Mouse (Mus musculus): Measurements from ENCODE around the gene Wfikkn2. TPM values are rescaled to one million over a fixed set of nuclear protein-coding genes. Genes with fewer than 3 reads are reported as not detected.

The Wfikkn2 gene
- polyA plus RNA-seq, 1 experiment from 2014 or later: 2.9 TPM

DNA sequence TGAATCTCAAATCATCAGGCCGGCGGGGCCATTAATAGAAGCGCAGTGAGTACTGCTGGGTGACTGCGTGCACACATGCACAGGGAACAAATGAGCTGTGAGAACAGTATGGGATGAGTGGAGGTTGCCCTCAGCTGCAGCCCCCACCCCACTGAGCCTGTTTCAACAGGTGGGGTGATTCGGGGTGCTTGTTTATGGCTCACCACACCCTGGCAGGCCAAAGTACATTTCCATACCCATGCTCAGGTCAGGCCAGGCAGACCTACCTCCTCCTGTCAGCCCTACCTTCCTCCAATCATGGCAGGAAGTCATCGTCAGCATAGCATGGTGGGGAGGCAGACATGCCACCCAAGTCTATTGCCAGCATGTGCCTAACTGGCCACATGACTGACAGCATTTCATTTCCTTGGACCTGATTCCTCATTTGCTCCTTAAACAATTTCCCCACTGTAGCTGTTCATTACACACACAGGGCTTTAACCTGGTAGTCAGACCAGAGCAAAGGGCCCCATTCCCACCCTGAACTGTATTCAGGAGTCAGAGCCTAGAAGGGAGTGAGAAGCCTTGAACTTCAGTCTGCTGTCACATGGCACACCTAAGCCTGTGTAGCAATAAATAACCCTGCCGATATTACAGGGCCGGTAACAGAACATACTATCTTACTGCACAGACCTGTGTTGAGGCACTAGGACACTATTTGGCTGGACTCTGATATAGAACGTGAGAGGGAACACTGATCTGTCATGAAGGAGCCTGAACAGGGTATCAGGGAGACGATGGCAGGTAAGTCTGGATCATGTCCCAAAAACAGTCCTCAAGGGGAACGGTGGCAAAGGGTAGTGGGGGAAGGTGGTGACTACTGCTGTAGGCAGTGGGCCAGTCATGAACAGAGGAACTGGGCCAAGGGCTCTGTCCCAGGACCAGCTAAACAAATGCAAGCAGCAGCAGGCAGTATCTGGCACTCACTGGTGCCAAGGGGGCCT is 35.7 kb upstream of the Wfikkn2 start, which contains the start of gene Gm21885:
Gm21885 (plus strand) TSS at position 675 of the 983 bp plus-strand sequence.
- Histone ChIP-seq H3K36me3 (ENCODE audit: control insufficient read depth, insufficient read depth, low read length) (peaks cover 4% of the 10 kb centered on the region; the same call in 1 of the 2 replicates), H3K27ac (ENCODE audit: low read depth, low read length) (no peak within 1 kb of the TSS), H3K9ac (ENCODE audit: low read length) (no peak within 1 kb of the TSS), H3K4me1 (replicated peaks; ENCODE audit: control insufficient read depth, insufficient read depth, low read length) (peaks cover 6% of the 10 kb centered on the region; the same call in 1 of the 2 replicates), H3K9me3 (ENCODE audit: control insufficient read depth, low read length) (no peaks in the 10 kb centered on the region), H3K27me3 (ENCODE audit: control insufficient read depth, insufficient read depth, low read length) (no peaks in the 10 kb centered on the region), H3K4me3 (ENCODE audit: low read depth, low read length) (no peak within 1 kb of the TSS), H3K4me2 (ENCODE audit: low read depth, low read length, severe bottlenecking) (no peak within 1 kb of the TSS)
- DNase-seq (ENCODE audit: low spot score): peak; percentile 50
- 89% methylated on average over 11 of the region's 11 CpGs for WGBS
- ATAC-seq (replicated peaks; ENCODE audit: low FRiP score): no peak

DNA sequence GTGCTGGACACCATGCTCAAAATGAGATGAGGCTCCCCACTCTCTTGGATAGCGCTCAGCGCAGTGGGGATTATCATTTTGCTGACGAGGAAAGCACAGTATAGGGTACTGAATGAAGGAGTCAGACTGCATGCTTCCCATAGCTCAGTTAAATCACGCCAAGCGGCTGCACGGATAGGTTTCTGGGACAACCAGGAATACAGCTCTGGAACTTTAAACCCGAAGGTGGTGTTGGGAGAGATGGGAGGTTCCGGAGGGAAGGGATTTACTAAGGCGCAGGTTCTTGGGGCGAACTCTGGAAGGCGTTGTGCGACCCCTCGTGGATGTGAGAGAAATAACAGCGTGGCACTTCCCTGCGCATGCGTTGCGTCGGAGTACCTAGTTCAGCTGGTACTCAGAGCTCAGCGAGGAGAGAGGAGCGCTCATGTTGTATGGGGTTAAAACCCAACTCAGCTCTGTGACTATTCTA is 31.1 kb upstream of the Wfikkn2 start:
- 8% methylated on average over 20 of the region's 20 CpGs for WGBS
- Histone ChIP-seq H3K36me3 (ENCODE audit: control insufficient read depth, insufficient read depth, low read length) (no peaks in the 10 kb centered on the region), H3K4me3 (ENCODE audit: low read depth, low read length) (peak overlapping the region; percentile 21), H3K27ac (ENCODE audit: low read depth, low read length) (no peak overlapping the region), H3K4me1 (replicated peaks; ENCODE audit: control insufficient read depth, insufficient read depth, low read length) (peaks cover 6% of the 10 kb centered on the region; the same call in 1 of the 2 replicates), H3K9ac (ENCODE audit: low read length) (peak overlapping the region; percentile 48), H3K4me2 (ENCODE audit: low read depth, low read length, severe bottlenecking) (peak overlapping the region; percentile 51), H3K9me3 (ENCODE audit: control insufficient read depth, low read length) (no peaks in the 10 kb centered on the region), H3K27me3 (ENCODE audit: control insufficient read depth, insufficient read depth, low read length) (no peaks in the 10 kb centered on the region)
- DNase-seq (ENCODE audit: low spot score) (peak; percentile 94), ATAC-seq (replicated peaks; ENCODE audit: low FRiP score) (peak; percentile 74)

DNA sequence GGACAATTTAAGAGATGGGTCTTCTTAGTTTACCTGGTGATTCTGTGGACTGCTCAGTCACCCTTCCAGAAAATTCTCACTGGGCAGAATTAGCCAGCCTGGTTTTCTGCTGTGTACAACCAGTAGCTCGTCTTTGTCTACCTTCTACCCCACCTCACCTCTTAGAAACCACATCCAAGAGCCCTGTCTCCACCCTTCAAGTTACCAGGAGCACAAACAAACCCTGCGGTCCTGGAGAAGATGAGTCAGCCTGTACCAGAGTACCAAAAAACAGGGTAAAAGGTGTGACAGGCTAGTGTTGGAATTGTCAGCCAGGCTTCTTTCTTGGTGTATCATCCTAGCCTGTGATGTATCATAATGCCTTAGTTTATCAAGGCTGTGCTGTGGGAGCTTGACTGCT is 29.9 kb upstream of the Wfikkn2 start:
- no peaks in the 10 kb centered on the region for H3K9me3 ChIP-seq (ENCODE audit: control insufficient read depth, low read length)
- DNase-seq (ENCODE audit: low spot score) (peak; percentile 15), ATAC-seq (replicated peaks; ENCODE audit: low FRiP score) (no peak)
- H3K36me3 ChIP-seq (ENCODE audit: control insufficient read depth, insufficient read depth, low read length): no peaks in the 10 kb centered on the region
- 91% methylated on average over 2 of the region's 2 CpGs for WGBS
- no peak overlapping the region for H3K4me3 ChIP-seq (ENCODE audit: low read depth, low read length)
- no peak overlapping the region for H3K9ac ChIP-seq (ENCODE audit: low read length)
- H3K27ac ChIP-seq (ENCODE audit: low read depth, low read length): no peak overlapping the region
- H3K4me2 ChIP-seq (ENCODE audit: low read depth, low read length, severe bottlenecking): no peak overlapping the region
- H3K27me3 ChIP-seq (ENCODE audit: control insufficient read depth, insufficient read depth, low read length): no peaks in the 10 kb centered on the region
- peaks cover 6% of the 10 kb centered on the region; the same call in 1 of the 2 replicates for H3K4me1 ChIP-seq (replicated peaks; ENCODE audit: control insufficient read depth, insufficient read depth, low read length)

DNA sequence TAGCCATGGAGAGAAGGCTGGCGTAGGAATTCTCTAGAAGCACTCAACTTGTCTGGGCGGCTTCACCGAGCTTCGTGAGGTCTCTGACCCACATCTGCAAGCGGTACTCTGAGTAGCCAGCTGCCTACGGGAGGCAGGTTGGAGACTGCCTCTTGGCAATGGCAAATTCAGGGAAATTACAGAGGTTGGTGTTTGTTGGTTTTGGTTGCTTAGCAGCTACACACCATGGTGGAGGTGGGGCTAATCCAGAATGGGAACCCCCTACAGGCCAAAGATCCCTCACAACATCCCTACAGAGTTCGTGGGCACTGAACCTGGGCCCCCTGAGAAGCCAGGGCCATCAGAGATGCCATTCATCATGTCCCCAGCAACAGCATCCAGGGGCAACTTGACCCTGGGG is 29.4 kb upstream of the Wfikkn2 start:
- H3K4me1 ChIP-seq (replicated peaks; ENCODE audit: control insufficient read depth, insufficient read depth, low read length): peaks cover 6% of the 10 kb centered on the region; the same call in 1 of the 2 replicates
- H3K36me3 ChIP-seq (ENCODE audit: control insufficient read depth, insufficient read depth, low read length): no peaks in the 10 kb centered on the region
- no peaks in the 10 kb centered on the region for H3K9me3 ChIP-seq (ENCODE audit: control insufficient read depth, low read length)
- H3K4me3 ChIP-seq (ENCODE audit: low read depth, low read length): no peak overlapping the region
- no peak for ATAC-seq (replicated peaks; ENCODE audit: low FRiP score)
- H3K27me3 ChIP-seq (ENCODE audit: control insufficient read depth, insufficient read depth, low read length): no peaks in the 10 kb centered on the region
- no peak for DNase-seq (ENCODE audit: low spot score)
- no peak overlapping the region for H3K27ac ChIP-seq (ENCODE audit: low read depth, low read length)
- 85% methylated on average over 7 of the region's 7 CpGs for WGBS
- H3K4me2 ChIP-seq (ENCODE audit: low read depth, low read length, severe bottlenecking): no peak overlapping the region
- no peak overlapping the region for H3K9ac ChIP-seq (ENCODE audit: low read length)

DNA sequence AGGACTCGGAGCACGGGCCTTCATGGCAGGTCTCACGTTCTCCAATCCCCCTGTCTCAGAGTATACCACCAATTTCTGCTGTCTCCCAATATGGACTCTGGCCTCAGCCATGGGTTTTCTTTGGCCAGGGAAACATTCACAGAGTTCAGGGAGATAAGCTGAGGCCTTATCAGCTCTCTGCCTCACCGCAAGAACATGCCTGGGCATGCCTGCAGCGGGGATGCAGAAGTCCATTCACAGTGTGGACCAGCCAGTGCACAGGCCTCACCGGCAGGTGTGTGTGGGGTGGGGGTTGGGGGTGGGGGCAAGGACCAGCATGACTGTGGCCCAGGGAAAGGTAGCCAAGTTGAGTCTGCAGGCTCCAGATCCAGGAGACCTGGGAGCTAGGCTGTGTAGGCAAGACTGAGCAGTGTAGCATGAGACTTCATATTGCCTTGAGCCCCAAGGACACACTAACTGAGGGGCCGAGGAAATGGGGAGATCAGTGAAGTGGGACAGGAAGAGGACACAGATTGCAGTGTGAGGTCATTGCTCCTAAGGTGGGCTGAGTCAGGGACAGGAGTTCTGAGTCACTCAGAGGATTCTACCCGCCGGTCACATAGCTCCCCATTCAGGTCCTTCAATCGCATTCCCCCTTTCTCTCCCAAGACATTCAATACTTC is 28.5 kb upstream of the Wfikkn2 start:
- ATAC-seq (replicated peaks; ENCODE audit: low FRiP score) (no peak), DNase-seq (ENCODE audit: low spot score) (no peak)
- Histone ChIP-seq H3K4me3 (ENCODE audit: low read depth, low read length) (no peak overlapping the region), H3K36me3 (ENCODE audit: control insufficient read depth, insufficient read depth, low read length) (no peaks in the 10 kb centered on the region), H3K4me1 (replicated peaks; ENCODE audit: control insufficient read depth, insufficient read depth, low read length) (peaks cover 6% of the 10 kb centered on the region; the same call in 1 of the 2 replicates), H3K27me3 (ENCODE audit: control insufficient read depth, insufficient read depth, low read length) (no peaks in the 10 kb centered on the region), H3K9ac (ENCODE audit: low read length) (no peak overlapping the region), H3K27ac (ENCODE audit: low read depth, low read length) (no peak overlapping the region), H3K9me3 (ENCODE audit: control insufficient read depth, low read length) (no peaks in the 10 kb centered on the region), H3K4me2 (ENCODE audit: low read depth, low read length, severe bottlenecking) (no peak overlapping the region)
- 94% methylated on average over 10 of the region's 10 CpGs for WGBS

DNA sequence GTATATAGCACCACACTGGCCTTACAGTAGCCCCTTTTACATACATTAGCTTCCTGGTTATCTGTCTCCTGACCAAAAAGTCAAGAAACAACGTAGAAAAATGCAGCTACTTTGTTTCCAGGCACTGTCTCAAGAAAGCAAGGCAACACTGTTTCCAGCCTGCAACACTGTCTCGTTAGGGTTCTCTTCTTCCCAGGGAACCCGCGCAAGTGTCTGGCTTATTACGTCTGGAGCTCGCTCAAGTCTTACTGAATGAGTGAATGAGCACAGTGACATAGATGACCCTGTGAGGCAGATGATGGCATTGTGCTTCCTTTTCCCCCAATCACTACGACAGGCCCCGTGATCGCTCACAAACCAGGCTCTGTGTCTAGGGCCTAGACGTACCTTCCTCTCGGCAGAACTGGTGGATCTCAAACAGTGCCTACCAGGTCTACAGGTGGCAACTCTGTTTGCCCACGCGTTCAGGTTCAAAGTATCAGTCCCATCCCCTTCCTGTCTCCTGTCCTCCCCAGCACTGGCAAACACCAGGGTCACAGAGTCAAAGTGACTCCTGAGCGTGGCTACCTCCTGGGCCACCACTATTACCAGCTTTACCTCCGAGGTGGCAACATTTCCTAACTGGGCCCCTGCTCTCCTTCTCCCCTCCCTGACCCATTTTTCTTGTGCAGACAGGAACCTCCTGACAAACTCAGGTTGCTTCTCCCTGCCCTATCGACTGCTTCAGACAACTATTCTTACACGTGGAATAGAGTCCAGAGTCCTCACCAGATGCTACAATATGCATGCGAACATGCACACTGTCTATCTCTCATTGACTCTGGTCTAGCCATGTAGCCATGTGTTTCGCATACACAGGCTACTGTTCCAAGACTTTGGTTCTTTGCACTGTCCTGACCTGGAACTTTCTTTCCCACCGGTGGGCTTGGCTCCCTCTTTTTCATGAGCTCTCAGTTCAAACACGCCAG is 27.4 kb upstream of the Wfikkn2 start:
- H3K9ac ChIP-seq (ENCODE audit: low read length): no peak overlapping the region
- ATAC-seq (replicated peaks; ENCODE audit: low FRiP score) (no peak), DNase-seq (ENCODE audit: low spot score) (no peak)
- H3K36me3 ChIP-seq (ENCODE audit: control insufficient read depth, insufficient read depth, low read length): no peaks in the 10 kb centered on the region
- no peaks in the 10 kb centered on the region for H3K9me3 ChIP-seq (ENCODE audit: control insufficient read depth, low read length)
- H3K4me3 ChIP-seq (ENCODE audit: low read depth, low read length): no peak overlapping the region
- no peak overlapping the region for H3K27ac ChIP-seq (ENCODE audit: low read depth, low read length)
- peaks cover 6% of the 10 kb centered on the region; the same call in 1 of the 2 replicates for H3K4me1 ChIP-seq (replicated peaks; ENCODE audit: control insufficient read depth, insufficient read depth, low read length)
- H3K4me2 ChIP-seq (ENCODE audit: low read depth, low read length, severe bottlenecking): no peak overlapping the region
- no peaks in the 10 kb centered on the region for H3K27me3 ChIP-seq (ENCODE audit: control insufficient read depth, insufficient read depth, low read length)
- WGBS: 90% methylated on average over 21 of the region's 21 CpGs

DNA sequence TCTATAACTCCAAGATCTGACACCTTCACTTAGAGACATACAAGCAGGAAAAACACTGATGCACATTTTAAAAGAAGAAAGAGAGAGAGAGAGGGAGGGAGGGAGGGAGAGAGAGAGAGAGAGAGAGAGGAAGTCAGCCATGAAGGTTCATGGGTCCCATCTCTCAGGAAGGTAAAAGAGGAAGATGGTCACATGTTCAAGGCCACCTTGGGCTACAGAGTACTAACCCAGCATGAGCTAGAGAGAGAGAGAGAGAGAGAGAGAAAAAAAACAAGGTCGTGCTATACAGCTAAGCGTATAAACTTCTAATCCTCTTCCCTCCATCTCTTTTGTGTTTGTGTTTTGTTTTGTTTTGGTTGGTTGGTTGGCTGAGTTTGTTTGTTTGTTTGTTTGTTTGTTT is 25.2 kb upstream of the Wfikkn2 start:
- 84% methylated on average over 2 of the region's 2 CpGs for WGBS
- Histone ChIP-seq H3K36me3 (ENCODE audit: control insufficient read depth, insufficient read depth, low read length) (no peaks in the 10 kb centered on the region), H3K9ac (ENCODE audit: low read length) (no peak overlapping the region), H3K27me3 (ENCODE audit: control insufficient read depth, insufficient read depth, low read length) (no peaks in the 10 kb centered on the region), H3K4me1 (replicated peaks; ENCODE audit: control insufficient read depth, insufficient read depth, low read length) (no peaks in the 10 kb centered on the region), H3K27ac (ENCODE audit: low read depth, low read length) (no peak overlapping the region), H3K9me3 (ENCODE audit: control insufficient read depth, low read length) (no peaks in the 10 kb centered on the region), H3K4me3 (ENCODE audit: low read depth, low read length) (no peak overlapping the region), H3K4me2 (ENCODE audit: low read depth, low read length, severe bottlenecking) (no peak overlapping the region)
- ATAC-seq (replicated peaks; ENCODE audit: low FRiP score) (no peak), DNase-seq (ENCODE audit: low spot score) (no peak)

DNA sequence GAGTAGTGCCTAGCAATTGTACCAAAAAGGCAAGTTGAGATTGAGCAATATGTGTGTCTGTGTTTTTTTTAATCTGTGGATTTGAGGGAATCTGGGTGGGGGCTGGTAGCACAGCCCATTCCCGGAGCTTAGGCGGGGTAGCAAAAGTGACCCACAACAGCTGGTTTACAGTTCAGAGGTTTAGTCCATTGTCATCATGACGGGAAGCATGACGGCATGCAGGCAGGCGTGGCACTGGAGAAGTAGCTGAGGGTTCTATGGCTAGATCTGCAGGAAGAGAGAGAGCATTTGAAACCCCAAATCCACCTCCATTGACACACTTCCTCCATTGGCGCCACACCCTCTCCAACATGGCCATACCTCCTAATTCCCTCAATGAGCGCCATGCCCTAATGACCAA is 24.1 kb upstream of the Wfikkn2 start:
- DNase-seq (ENCODE audit: low spot score) (no peak), ATAC-seq (replicated peaks; ENCODE audit: low FRiP score) (no peak)
- no peak overlapping the region for H3K27ac ChIP-seq (ENCODE audit: low read depth, low read length)
- H3K9ac ChIP-seq (ENCODE audit: low read length): no peak overlapping the region
- H3K9me3 ChIP-seq (ENCODE audit: control insufficient read depth, low read length): no peaks in the 10 kb centered on the region
- 90% methylated on average over 7 of the region's 7 CpGs for WGBS
- H3K27me3 ChIP-seq (ENCODE audit: control insufficient read depth, insufficient read depth, low read length): no peaks in the 10 kb centered on the region
- H3K4me2 ChIP-seq (ENCODE audit: low read depth, low read length, severe bottlenecking): no peak overlapping the region
- H3K4me3 ChIP-seq (ENCODE audit: low read depth, low read length): no peak overlapping the region
- no peaks in the 10 kb centered on the region for H3K4me1 ChIP-seq (replicated peaks; ENCODE audit: control insufficient read depth, insufficient read depth, low read length)
- H3K36me3 ChIP-seq (ENCODE audit: control insufficient read depth, insufficient read depth, low read length): no peaks in the 10 kb centered on the region

All from forebrain, embryonic 11.5 days (tissue).